Mouse (Mus musculus): ENCODE measurements around the gene Brinp3. TPM values are rescaled to one million over a fixed set of nuclear protein-coding genes. Genes with fewer than 3 reads are reported as not detected.

Brinp3 gene
- polyA plus RNA-seq, 1 experiment from 2014 or later, result 0.11 TPM

- ATAC-seq (ENCODE audit: insufficient number of reproducible peaks, insufficient read depth, low FRiP score, low read depth), result no peak
- Histone ChIP-seq H3K27me3 (ENCODE audit: control insufficient read depth, insufficient read depth, low read length) (no peaks in the 10 kb centered on the region), H3K9me3 (ENCODE audit: control insufficient read depth, low read length) (no peaks in the 10 kb centered on the region), H3K4me1 (ENCODE audit: control insufficient read depth in 2 of 2, insufficient read depth in 2 of 2, low read length in 2 of 2) (no peaks in the 10 kb centered on the region), H3K27ac (replicated peaks in 1 of 2; ENCODE audit: control insufficient read depth in 1 of 2, insufficient read depth in 1 of 2, low read depth in 2 of 2, low read length in 2 of 2) (no peak overlapping the region), H3K4me2 (ENCODE audit: low read length) (no peak overlapping the region), H3K9ac (ENCODE audit: low read length) (no peak overlapping the region), H3K36me3 (ENCODE audit: control insufficient read depth, insufficient read depth, low read length) (no peaks in the 10 kb centered on the region), H3K4me3 (ENCODE audit: control insufficient read depth in 1 of 2, insufficient read depth in 1 of 2, low read depth in 1 of 2, low read length in 2 of 2) (no peak overlapping the region)
- 81% methylated on average over 3 of the region's 3 CpGs for WGBS
These were observed 307.3 kb downstream of the Brinp3 start for GRCm38 (mm10) chr1:146801821-146802220.

DNA sequence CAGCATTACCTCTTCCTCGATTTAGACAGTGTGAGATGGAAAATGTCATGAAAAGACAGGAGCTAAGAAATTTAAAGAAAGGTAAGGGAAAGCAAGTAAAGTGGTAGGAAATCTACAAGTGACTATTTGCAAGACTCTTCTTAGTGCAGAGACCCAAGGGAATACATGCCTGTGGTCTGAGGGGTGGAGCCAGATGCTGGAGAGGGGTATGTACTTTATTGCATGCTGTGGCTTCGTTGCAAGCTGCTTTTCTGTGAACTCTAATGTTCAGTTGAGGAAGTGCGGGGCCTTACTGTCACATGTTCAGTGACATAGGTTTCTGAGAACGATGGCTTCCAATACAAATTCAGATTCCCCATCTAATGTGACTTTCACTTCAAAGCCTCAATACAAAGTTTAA lies 313.2 kb downstream of the Brinp3 start:
- no peak overlapping the region for H3K4me2 ChIP-seq (ENCODE audit: low read length)
- ATAC-seq (ENCODE audit: insufficient number of reproducible peaks, insufficient read depth, low FRiP score, low read depth), result no peak
- no peak overlapping the region for H3K9ac ChIP-seq (ENCODE audit: low read length)
- no peaks in the 10 kb centered on the region for H3K9me3 ChIP-seq (ENCODE audit: control insufficient read depth, low read length)
- no peak overlapping the region for H3K4me3 ChIP-seq (ENCODE audit: control insufficient read depth in 1 of 2, insufficient read depth in 1 of 2, low read depth in 1 of 2, low read length in 2 of 2)
- no peak overlapping the region for H3K27ac ChIP-seq (replicated peaks in 1 of 2; ENCODE audit: control insufficient read depth in 1 of 2, insufficient read depth in 1 of 2, low read depth in 2 of 2, low read length in 2 of 2)
- 74% methylated on average over 4 of the region's 4 CpGs for WGBS
- no peaks in the 10 kb centered on the region for H3K4me1 ChIP-seq (ENCODE audit: control insufficient read depth in 2 of 2, insufficient read depth in 2 of 2, low read length in 2 of 2)
- H3K27me3 ChIP-seq (ENCODE audit: control insufficient read depth, insufficient read depth, low read length), result no peaks in the 10 kb centered on the region
- no peaks in the 10 kb centered on the region for H3K36me3 ChIP-seq (ENCODE audit: control insufficient read depth, insufficient read depth, low read length)

GRCm38 (mm10) chr1:146833888-146834287 lies 339.3 kb downstream of the Brinp3 start:
- Histone ChIP-seq H3K9me3 (ENCODE audit: control insufficient read depth, low read length) (no peaks in the 10 kb centered on the region), H3K4me2 (ENCODE audit: low read length) (no peak overlapping the region), H3K4me3 (ENCODE audit: control insufficient read depth in 1 of 2, insufficient read depth in 1 of 2, low read depth in 1 of 2, low read length in 2 of 2) (no peak overlapping the region), H3K4me1 (ENCODE audit: control insufficient read depth in 2 of 2, insufficient read depth in 2 of 2, low read length in 2 of 2) (no peaks in the 10 kb centered on the region), H3K36me3 (ENCODE audit: control insufficient read depth, insufficient read depth, low read length) (no peaks in the 10 kb centered on the region), H3K27ac (replicated peaks in 1 of 2; ENCODE audit: control insufficient read depth in 1 of 2, insufficient read depth in 1 of 2, low read depth in 2 of 2, low read length in 2 of 2) (no peak overlapping the region), H3K9ac (ENCODE audit: low read length) (no peak overlapping the region), H3K27me3 (ENCODE audit: control insufficient read depth, insufficient read depth, low read length) (no peaks in the 10 kb centered on the region)
- 12% methylated on average over 1 of the region's 1 CpGs for WGBS
- ATAC-seq (ENCODE audit: insufficient number of reproducible peaks, insufficient read depth, low FRiP score, low read depth), result no peak

- Histone ChIP-seq H3K27me3 (ENCODE audit: control insufficient read depth, insufficient read depth, low read length) (no peaks in the 10 kb centered on the region), H3K4me3 (ENCODE audit: control insufficient read depth in 1 of 2, insufficient read depth in 1 of 2, low read depth in 1 of 2, low read length in 2 of 2) (no peak overlapping the region), H3K36me3 (ENCODE audit: control insufficient read depth, insufficient read depth, low read length) (no peaks in the 10 kb centered on the region), H3K27ac (replicated peaks in 1 of 2; ENCODE audit: control insufficient read depth in 1 of 2, insufficient read depth in 1 of 2, low read depth in 2 of 2, low read length in 2 of 2) (no peak overlapping the region), H3K9ac (ENCODE audit: low read length) (no peak overlapping the region), H3K9me3 (ENCODE audit: control insufficient read depth, low read length) (no peaks in the 10 kb centered on the region), H3K4me1 (ENCODE audit: control insufficient read depth in 2 of 2, insufficient read depth in 2 of 2, low read length in 2 of 2) (no peaks in the 10 kb centered on the region), H3K4me2 (ENCODE audit: low read length) (no peak overlapping the region)
- ATAC-seq (ENCODE audit: insufficient number of reproducible peaks, insufficient read depth, low FRiP score, low read depth), result no peak
- 62% methylated on average over 2 of the region's 2 CpGs for WGBS
These were observed 349.5 kb downstream of the Brinp3 start for GRCm38 (mm10) chr1:146844087-146844486.

- ATAC-seq (ENCODE audit: insufficient number of reproducible peaks, insufficient read depth, low FRiP score, low read depth), result no peak
- WGBS, result 73% methylated on average over 3 of the region's 3 CpGs
These were observed 354.3 kb downstream of the Brinp3 start for GRCm38 (mm10) chr1:146848892-146849291.

DNA sequence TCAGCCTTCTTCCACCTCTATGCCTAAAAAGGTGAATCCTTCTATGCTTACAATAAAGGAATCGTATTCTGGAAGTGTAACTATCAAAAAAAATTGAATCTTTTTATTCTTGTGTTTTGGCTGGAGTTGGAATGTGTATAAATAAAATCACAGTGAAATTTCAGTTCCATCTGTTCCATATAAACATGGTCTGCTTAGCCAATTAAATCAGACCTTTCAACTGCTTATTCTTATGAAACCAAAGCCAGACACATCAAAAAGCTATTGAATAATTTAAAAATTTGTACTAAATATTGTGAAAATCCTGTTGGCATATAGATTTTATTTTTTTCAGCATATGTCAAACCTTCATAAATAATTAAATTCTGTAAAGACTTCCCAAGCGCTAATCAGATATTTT lies 355.6 kb downstream of the Brinp3 start:
- no peak overlapping the region for H3K27ac ChIP-seq (replicated peaks in 1 of 2; ENCODE audit: control insufficient read depth in 1 of 2, insufficient read depth in 1 of 2, low read depth in 2 of 2, low read length in 2 of 2)
- H3K9me3 ChIP-seq (ENCODE audit: control insufficient read depth, low read length), result no peaks in the 10 kb centered on the region
- no peaks in the 10 kb centered on the region for H3K27me3 ChIP-seq (ENCODE audit: control insufficient read depth, insufficient read depth, low read length)
- no peak overlapping the region for H3K4me3 ChIP-seq (ENCODE audit: control insufficient read depth in 1 of 2, insufficient read depth in 1 of 2, low read depth in 1 of 2, low read length in 2 of 2)
- ATAC-seq (ENCODE audit: insufficient number of reproducible peaks, insufficient read depth, low FRiP score, low read depth), result no peak
- no peak overlapping the region for H3K9ac ChIP-seq (ENCODE audit: low read length)
- 59% methylated on average over 2 of the region's 2 CpGs for whole genome bisulfite sequencing
- no peak overlapping the region for H3K4me2 ChIP-seq (ENCODE audit: low read length)
- no peaks in the 10 kb centered on the region for H3K4me1 ChIP-seq (ENCODE audit: control insufficient read depth in 2 of 2, insufficient read depth in 2 of 2, low read length in 2 of 2)
- H3K36me3 ChIP-seq (ENCODE audit: control insufficient read depth, insufficient read depth, low read length), result no peaks in the 10 kb centered on the region

More at GRCm38 (mm10) chr1:146848892-146849291, 354.3 kb downstream of the Brinp3 start:
- Histone ChIP-seq H3K4me1 (ENCODE audit: control insufficient read depth in 2 of 2, insufficient read depth in 2 of 2, low read length in 2 of 2) (no peaks in the 10 kb centered on the region), H3K27me3 (ENCODE audit: control insufficient read depth, insufficient read depth, low read length) (no peaks in the 10 kb centered on the region), H3K36me3 (ENCODE audit: control insufficient read depth, insufficient read depth, low read length) (no peaks in the 10 kb centered on the region), H3K4me3 (ENCODE audit: control insufficient read depth in 1 of 2, insufficient read depth in 1 of 2, low read depth in 1 of 2, low read length in 2 of 2) (no peak overlapping the region), H3K9me3 (ENCODE audit: control insufficient read depth, low read length) (no peaks in the 10 kb centered on the region), H3K9ac (ENCODE audit: low read length) (no peak overlapping the region), H3K4me2 (ENCODE audit: low read length) (no peak overlapping the region), H3K27ac (replicated peaks in 1 of 2; ENCODE audit: control insufficient read depth in 1 of 2, insufficient read depth in 1 of 2, low read depth in 2 of 2, low read length in 2 of 2) (no peak overlapping the region)

GRCm38 (mm10) chr1:146898636-146899035 lies 404.1 kb downstream of the Brinp3 start:
- Histone ChIP-seq H3K9me3 (ENCODE audit: control insufficient read depth, low read length) (peaks cover 5% of the 10 kb centered on the region; the same call in 1 of the 2 replicates), H3K4me2 (ENCODE audit: low read length) (no peak overlapping the region), H3K36me3 (ENCODE audit: control insufficient read depth, insufficient read depth, low read length) (no peaks in the 10 kb centered on the region), H3K27ac (replicated peaks in 1 of 2; ENCODE audit: control insufficient read depth in 1 of 2, insufficient read depth in 1 of 2, low read depth in 2 of 2, low read length in 2 of 2) (no peak overlapping the region), H3K9ac (ENCODE audit: low read length) (no peak overlapping the region), H3K4me3 (ENCODE audit: control insufficient read depth in 1 of 2, insufficient read depth in 1 of 2, low read depth in 1 of 2, low read length in 2 of 2) (no peak overlapping the region), H3K4me1 (ENCODE audit: control insufficient read depth in 2 of 2, insufficient read depth in 2 of 2, low read length in 2 of 2) (no peaks in the 10 kb centered on the region), H3K27me3 (ENCODE audit: control insufficient read depth, insufficient read depth, low read length) (no peaks in the 10 kb centered on the region)
- ATAC-seq (ENCODE audit: insufficient number of reproducible peaks, insufficient read depth, low FRiP score, low read depth), result no peak

- no peak overlapping the region for H3K27ac ChIP-seq (replicated peaks in 1 of 2; ENCODE audit: control insufficient read depth in 1 of 2, insufficient read depth in 1 of 2, low read depth in 2 of 2, low read length in 2 of 2)
- H3K9me3 ChIP-seq (ENCODE audit: control insufficient read depth, low read length), result peaks cover 5% of the 10 kb centered on the region; the same call in 1 of the 2 replicates
- H3K4me3 ChIP-seq (ENCODE audit: control insufficient read depth in 1 of 2, insufficient read depth in 1 of 2, low read depth in 1 of 2, low read length in 2 of 2), result no peak overlapping the region
- no peak for ATAC-seq (ENCODE audit: insufficient number of reproducible peaks, insufficient read depth, low FRiP score, low read depth)
- H3K4me2 ChIP-seq (ENCODE audit: low read length), result no peak overlapping the region
- H3K36me3 ChIP-seq (ENCODE audit: control insufficient read depth, insufficient read depth, low read length), result no peaks in the 10 kb centered on the region
- WGBS, result 52% methylated on average over 9 of the region's 9 CpGs
- H3K4me1 ChIP-seq (ENCODE audit: control insufficient read depth in 2 of 2, insufficient read depth in 2 of 2, low read length in 2 of 2), result no peaks in the 10 kb centered on the region
- no peaks in the 10 kb centered on the region for H3K27me3 ChIP-seq (ENCODE audit: control insufficient read depth, insufficient read depth, low read length)
- no peak overlapping the region for H3K9ac ChIP-seq (ENCODE audit: low read length)
These were observed 407.1 kb downstream of the Brinp3 start for GRCm38 (mm10) chr1:146901691-146902090.

All from heart, embryonic 14.5 days (tissue).